Mouse (Mus musculus): Measurements from ENCODE around the gene Krt27. TPM values are rescaled to one million over a fixed set of nuclear protein-coding genes. Genes with fewer than 3 reads are reported as not detected.

Krt27 gene
- total RNA-seq, 2 experiments from 2014 or later, result not detected

- no peak for TF ChIP-seq CTCF (IDR thresholded peaks at IDR 0.05)
- no peak within 1 kb of the TSS for H3K4me3 ChIP-seq
- intact Hi-C loops (cut with DNase I), result no loop called here
- no peak within 1 kb of the TSS for H3K27ac ChIP-seq
- DNase-seq, result no peak
These were observed 23.9 kb upstream of the Krt27 start, which contains the start of gene Krt28 for GRCm38 (mm10) chr11:99374803-99375202. TSS of gene Krt28 (minus strand) at chr11:99374903.

- intact Hi-C loops (cut with DNase I), result no loop called here
- H3K27ac ChIP-seq, result no peak overlapping the region
- no peak for TF ChIP-seq CTCF (IDR thresholded peaks at IDR 0.05)
These were observed 19.0 kb upstream of the Krt27 start for GRCm38 (mm10) chr11:99369853-99370451.

GRCm38 (mm10) chr11:99369229-99369628 is 18.3 kb upstream of the Krt27 start:
- no peak for DNase-seq
- peak; percentile 56 for TF ChIP-seq CTCF (IDR thresholded peaks at IDR 0.05)
- H3K27ac ChIP-seq, result no peak overlapping the region
- no peak overlapping the region for H3K4me3 ChIP-seq
- intact Hi-C loops (cut with DNase I), result no loop called here

More at GRCm38 (mm10) chr11:99369853-99370451, 19.0 kb upstream of the Krt27 start:
- no peak overlapping the region for H3K4me3 ChIP-seq
- DNase-seq, result no peak

GRCm38 (mm10) chr11:99366791-99367190 is 15.9 kb upstream of the Krt27 start:
- peak; percentile 23; the same call in 1 of the 2 replicates for TF ChIP-seq CTCF (IDR thresholded peaks at IDR 0.05)
- H3K27ac ChIP-seq, result no peak overlapping the region
- H3K4me3 ChIP-seq, result no peak overlapping the region
- intact Hi-C loops (cut with DNase I), result no loop called here
- DNase-seq, result peak; percentile 24

GRCm38 (mm10) chr11:99364412-99364811 is 13.5 kb upstream of the Krt27 start:
- DNase-seq, result no peak
- Histone ChIP-seq H3K27ac (no peak overlapping the region), H3K4me3 (no peak overlapping the region)
- intact Hi-C loops (cut with DNase I), result no loop called here
- peak; percentile 75 for TF ChIP-seq CTCF (IDR thresholded peaks at IDR 0.05)

GRCm38 (mm10) chr11:99361423-99361822 is 10.5 kb upstream of the Krt27 start:
- Histone ChIP-seq H3K27ac (no peak overlapping the region), H3K4me3 (no peak overlapping the region)
- intact Hi-C loops (cut with DNase I), result no loop called here
- no peak for TF ChIP-seq CTCF (IDR thresholded peaks at IDR 0.05)
- no peak for DNase-seq

GRCm38 (mm10) chr11:99339299-99339847 is 11.5 kb downstream of the Krt27 start:
- no peak for DNase-seq
- Histone ChIP-seq H3K4me3 (no peak overlapping the region), H3K27ac (no peak overlapping the region)
- no peak for TF ChIP-seq CTCF (IDR thresholded peaks at IDR 0.05)
- intact Hi-C loops (cut with DNase I), result no loop called here

GRCm38 (mm10) chr11:99337866-99338265 is 13.0 kb downstream of the Krt27 start, which contains the start of gene Krt26:
TSS of gene Krt26 (minus strand) at chr11:99337966.
- DNase-seq, result no peak
- H3K4me3 ChIP-seq, result no peak within 1 kb of the TSS
- H3K27ac ChIP-seq, result no peak within 1 kb of the TSS
- no peak for TF ChIP-seq CTCF (IDR thresholded peaks at IDR 0.05)
- intact Hi-C loops (cut with DNase I), result no loop called here

- intact Hi-C loops (cut with DNase I), result no loop called here
- Histone ChIP-seq H3K27ac (no peak overlapping the region), H3K4me3 (no peak overlapping the region)
- TF ChIP-seq CTCF (IDR thresholded peaks at IDR 0.05), result no peak
- DNase-seq, result no peak
These were observed 17.5 kb downstream of the Krt27 start for GRCm38 (mm10) chr11:99333426-99333825.

GRCm38 (mm10) chr11:99329655-99330054 is 21.2 kb downstream of the Krt27 start:
- DNase-seq, result no peak
- H3K4me3 ChIP-seq, result no peak overlapping the region
- intact Hi-C loops (cut with DNase I), result no loop called here

GRCm38 (mm10) chr11:99322851-99323250 is 28.1 kb downstream of the Krt27 start, which contains the start of gene Krt25:
TSS of gene Krt25 (minus strand) at chr11:99322951.
- H3K27ac ChIP-seq, result no peak within 1 kb of the TSS
- intact Hi-C loops (cut with DNase I), result no loop called here
- TF ChIP-seq CTCF (IDR thresholded peaks at IDR 0.05), result no peak
- DNase-seq, result no peak
- H3K4me3 ChIP-seq, result no peak within 1 kb of the TSS

More at GRCm38 (mm10) chr11:99329655-99330054, 21.2 kb downstream of the Krt27 start:
- no peak overlapping the region for H3K27ac ChIP-seq
- no peak for TF ChIP-seq CTCF (IDR thresholded peaks at IDR 0.05)

- no peak for TF ChIP-seq CTCF (IDR thresholded peaks at IDR 0.05)
- no peak for DNase-seq
- no peak overlapping the region for H3K4me3 ChIP-seq
- no peak overlapping the region for H3K27ac ChIP-seq
- intact Hi-C loops (cut with DNase I), result no loop called here
These were observed 29.8 kb downstream of the Krt27 start for GRCm38 (mm10) chr11:99321094-99321493.

- H3K27ac ChIP-seq, result no peak overlapping the region
- no peak for DNase-seq
- intact Hi-C loops (cut with DNase I), result no loop called here
- H3K4me3 ChIP-seq, result no peak overlapping the region
- TF ChIP-seq CTCF (IDR thresholded peaks at IDR 0.05), result no peak
These were observed 31.8 kb downstream of the Krt27 start for GRCm38 (mm10) chr11:99319127-99319526.

- no peak for TF ChIP-seq CTCF (IDR thresholded peaks at IDR 0.05)
- Histone ChIP-seq H3K4me3 (no peak overlapping the region), H3K27ac (no peak overlapping the region)
- no peak for DNase-seq
- intact Hi-C loops (cut with DNase I), result no loop called here
These were observed 34.4 kb downstream of the Krt27 start for GRCm38 (mm10) chr11:99316543-99316942.
